9 mouse cellular contexts compared by ENCODE assay signal in genomic region chr5:64345181-64345735, GRCm38 (mm10).
A peak's percentile ranks its signal among the peaks of the same experiment; 100 is the strongest.
DNase-seq lines count a peak whose midpoint lies in the region; ATAC-seq and TF ChIP-seq lines count a peak whose summit lies in the region.
"Had no signal": no experiment of that assay in that cellular context is flagged by ENCODE, and none has a peak within 500 bp of the region (broad histone marks: within the 10 kb centered on the region; RNA-seq: fewer than 3 reads in every experiment).

No protein-coding gene starts in this region.

- intact Hi-C loops in heart, adult 2 months (cut with DNase I) = loop anchor here (2.0 kb wide), 2 partner anchors 48 to 56 kb away; no protein-coding TSS in a partner anchor
- intact Hi-C loops in heart, postnatal 36 days (cut with DNase I) = loop anchor here (2.0 kb wide), 1 partner anchor 48 kb away; no protein-coding TSS in a partner anchor

- peak; percentile 31; the same call in 1 of the 2 replicates for ATAC-seq in hindbrain, embryonic 14.5 days (ENCODE audit: low FRiP score)
- peak; percentile 59 for ATAC-seq in midbrain, embryonic 16.5 days
- no peak for ATAC-seq in megakaryocyte-erythroid progenitor cell, adult 5-6 weeks (replicated peaks; ENCODE audit: low FRiP score, low TSS enrichment, poor library complexity, severe bottlenecking)

- peak overlapping the region; percentile 73 for H3K27ac ChIP-seq in heart, adult 2 months
- H3K27ac ChIP-seq in hindbrain, embryonic 14.5 days = no peak overlapping the region
- H3K27ac ChIP-seq in liver, adult 2 months (replicated peaks; ENCODE audit: insufficient read depth, low read depth, low read length) = peak overlapping the region; percentile 91
- H3K27ac ChIP-seq in midbrain, embryonic 16.5 days (ENCODE audit: low read length) = 0 out of 2 replicates have a peak overlapping the region, but pooled peaks have one; percentile 47

- H3K4me2 ChIP-seq in hindbrain, embryonic 14.5 days (replicated peaks) = 0 out of 2 replicates have a peak overlapping the region, but pooled peaks have one; percentile 4
- peak overlapping the region; percentile 8; the same call in 1 of the 2 replicates for H3K4me2 ChIP-seq in midbrain, embryonic 16.5 days (ENCODE audit: low read length)

- H3K36me3 ChIP-seq in heart, adult 2 months (ENCODE audit: control insufficient read depth, insufficient read depth, low read length) = peaks cover 8% of the 10 kb centered on the region
- H3K36me3 ChIP-seq in hindbrain, embryonic 14.5 days (replicated peaks; ENCODE audit: control insufficient read depth, insufficient read depth) = no peaks in the 10 kb centered on the region
- H3K36me3 ChIP-seq in liver, adult 2 months (ENCODE audit: control insufficient read depth, insufficient read depth, low read length) = no peaks in the 10 kb centered on the region
- H3K36me3 ChIP-seq in midbrain, embryonic 16.5 days (ENCODE audit: control insufficient read depth, insufficient read depth, low read length) = no peaks in the 10 kb centered on the region

- no peaks in the 10 kb centered on the region for H3K27me3 ChIP-seq in heart, adult 2 months (ENCODE audit: control insufficient read depth, insufficient read depth, low read length)
- no peaks in the 10 kb centered on the region for H3K27me3 ChIP-seq in hindbrain, embryonic 14.5 days (ENCODE audit: control insufficient read depth, insufficient read depth, low read length)
- H3K27me3 ChIP-seq in liver, adult 2 months (ENCODE audit: control insufficient read depth, insufficient read depth, low read length) = no peaks in the 10 kb centered on the region
- no peaks in the 10 kb centered on the region for H3K27me3 ChIP-seq in midbrain, embryonic 16.5 days (ENCODE audit: control insufficient read depth, insufficient read depth, low read depth, low read length)
- H3K27me3 ChIP-seq: CH12.LX had no signal

- TF ChIP-seq POLR2A in heart, adult 2 months (IDR thresholded peaks at IDR 0.05; ENCODE audit: insufficient read depth, low read depth, low read length) = no peak
- peak; percentile 70 for TF ChIP-seq POLR2A in liver, adult 2 months (IDR thresholded peaks at IDR 0.05; ENCODE audit: extremely low read depth, insufficient read depth, low read length)

- no peak overlapping the region for H3K9ac ChIP-seq in heart, adult 2 months (ENCODE audit: low read depth, low read length)
- H3K9ac ChIP-seq in hindbrain, embryonic 14.5 days = no peak overlapping the region
- H3K9ac ChIP-seq in liver, adult 2 months (ENCODE audit: low read depth, low read length) = no peak overlapping the region
- H3K9ac ChIP-seq in midbrain, embryonic 16.5 days (ENCODE audit: low read depth, low read length) = no peak overlapping the region

- TF ChIP-seq EP300 in heart, adult 2 months (IDR thresholded peaks at IDR 0.05; ENCODE audit: insufficient read depth, low read depth, low read length) = no peak

- H3K4me3 ChIP-seq in heart, adult 2 months = no peak overlapping the region
- H3K4me3 ChIP-seq in hindbrain, embryonic 14.5 days (replicated peaks; ENCODE audit: low read length) = no peak overlapping the region
- peak overlapping the region; percentile 9; the same call in 1 of the 2 replicates for H3K4me3 ChIP-seq in liver, adult 2 months (ENCODE audit: insufficient read depth, low read depth, low read length)
- no peak overlapping the region for H3K4me3 ChIP-seq in midbrain, embryonic 16.5 days (ENCODE audit: low read depth, low read length)

- 80% methylated on average over 16 of the region's 16 CpGs for WGBS in heart, adult 2 months
- WGBS in hindbrain, embryonic 14.5 days = 42% methylated on average over 16 of the region's 16 CpGs
- WGBS in liver, adult 2 months = 31% methylated on average over 16 of the region's 16 CpGs
- WGBS in midbrain, embryonic 16.5 days = 38% methylated on average over 16 of the region's 16 CpGs

- no peaks in the 10 kb centered on the region for H3K9me3 ChIP-seq in hindbrain, embryonic 14.5 days (ENCODE audit: control insufficient read depth, low read length)
- no peaks in the 10 kb centered on the region for H3K9me3 ChIP-seq in midbrain, embryonic 16.5 days (replicated peaks; ENCODE audit: control insufficient read depth, low read length, poor library complexity, severe bottlenecking)

- DNase-seq in heart, adult 2 months = no peak
- DNase-seq in heart, postnatal 36 days = no peak
- no peak for DNase-seq in hindbrain, embryonic 14.5 days (ENCODE audit: low spot score)
- peak; percentile 100 for DNase-seq in liver, adult 2 months (ENCODE audit: extremely low read depth, low read depth, low spot score)
- DNase-seq in right cerebral cortex, postnatal 10 days (ENCODE audit: low spot score in 2 of 2) = no peak
- DNase-seq in MN1 (ENCODE audit: low spot score) = no peak

- H3K79me2 ChIP-seq in heart, adult 2 months (replicated peaks; ENCODE audit: control insufficient read depth, insufficient read depth, low read length) = no peaks in the 10 kb centered on the region
- no peaks in the 10 kb centered on the region for H3K79me2 ChIP-seq in liver, adult 2 months (ENCODE audit: control insufficient read depth, insufficient read depth, low read length)

- H3K4me1 ChIP-seq in heart, adult 2 months (ENCODE audit: control insufficient read depth, insufficient read depth, low read length) = peaks cover 29% of the 10 kb centered on the region
- H3K4me1 ChIP-seq in hindbrain, embryonic 14.5 days (replicated peaks; ENCODE audit: control insufficient read depth, insufficient read depth, low read length) = peaks cover 12% of the 10 kb centered on the region
- H3K4me1 ChIP-seq in liver, adult 2 months (ENCODE audit: control insufficient read depth, insufficient read depth, low read length) = peaks cover 36% of the 10 kb centered on the region
- peaks cover 16% of the 10 kb centered on the region for H3K4me1 ChIP-seq in midbrain, embryonic 16.5 days (ENCODE audit: control insufficient read depth, insufficient read depth, low read length)

- no peak for TF ChIP-seq CTCF in heart, adult 2 months (IDR thresholded peaks at IDR 0.05)
- TF ChIP-seq CTCF in liver, adult 2 months (IDR thresholded peaks at IDR 0.05; ENCODE audit: low read depth, low read length) = no peak
